Mouse (Mus musculus) CH12.LX (cell line): ENCODE measurements around the gene Akr1c19.

Experiments
- CTCF ChIP-seq, 2 experiments: IDR thresholded peaks in 1 of 2; conservative IDR thresholded peaks in 1 of 2; 2 replicates each; pipeline ENCODE4 v1.5.1; 2011 to 2012; ENCODE audit warnings: low read depth in 2 of 2, low read length in 2 of 2, improper control_type of control experiment in 1 of 2, inconsistent platforms in 1 of 2, mild to moderate bottlenecking in 1 of 2, moderate library complexity in 1 of 2
- HCFC1 ChIP-seq: IDR thresholded peaks from 2 replicates; pipeline ENCODE4 v1.6.1; 2012; ENCODE audit warnings: low read depth, mild to moderate bottlenecking, inconsistent platforms, low read length, improper control_type of control experiment
- MEF2A ChIP-seq: IDR thresholded peaks from 2 replicates; pipeline ENCODE4 v1.6.1; 2014; ENCODE audit warnings: low read depth, mild to moderate bottlenecking, inconsistent platforms, low read length, improper control_type of control experiment, borderline replicate concordance

DNA sequence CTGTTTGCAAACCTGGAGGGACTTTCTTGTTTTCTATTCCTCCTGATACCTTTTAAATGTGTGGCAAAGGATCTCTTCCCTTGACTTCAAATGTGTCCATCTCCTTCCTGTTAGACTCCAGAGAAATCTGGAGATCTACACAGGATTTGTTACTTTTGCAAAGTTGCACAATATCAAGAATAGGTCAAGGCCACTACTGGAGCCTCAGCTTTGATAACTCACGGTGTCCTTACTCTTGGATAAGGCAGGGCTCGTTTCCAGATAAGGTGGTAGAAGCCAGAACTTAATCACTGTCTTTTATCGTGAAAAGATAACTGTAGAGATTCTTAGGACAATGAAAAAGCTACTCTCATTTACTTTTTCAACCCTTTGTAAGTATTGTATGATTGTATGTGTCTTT is 36.0 kb upstream of the Akr1c19 start:
- TF ChIP-seq HCFC1 (no peak), CTCF (conservative IDR thresholded peaks at IDR 0.05 in 1 of 2, IDR thresholded peaks at IDR 0.05 in 1 of 2; ENCODE audit: low read depth in 2 of 2, low read length in 2 of 2) (no peak), MEF2A (no peak)
